Mouse (Mus musculus) midbrain, embryonic 10.5 days (tissue): ENCODE measurements at regions not wholly inside any gene's neighbourhood (a gene's known extent, or its start where the extent isn't known, plus 50 kb on each side); places are given as distances from the start of the nearest gene placed in this dataset.

Source experiments
- DNase-seq: peaks from one replicate; pipeline ENCODE4 v3.0.0-alpha.2; 2017; ENCODE audit warnings: low spot score
- H3K27ac ChIP-seq: fragments of 300-500 bp; sonication (generic); replicated peaks from 2 replicates; pipeline ENCODE4 v1.5.1; 2016; ENCODE audit warnings: mild to moderate bottlenecking
- H3K27me3 ChIP-seq: fragments of 300-500 bp; sonication (generic); 2 replicates; pipeline ENCODE4 v1.6.1; 2016; ENCODE audit warnings: low read depth, mild to moderate bottlenecking; ENCODE audit not compliant: poor library complexity, severe bottlenecking
- H3K36me3 ChIP-seq: fragments of 300-500 bp; sonication (generic); 2 replicates; pipeline ENCODE4 v1.6.1; 2016; ENCODE audit warnings: mild to moderate bottlenecking, moderate library complexity
- H3K4me1 ChIP-seq: fragments of 300-500 bp; sonication (generic); 2 replicates; pipeline ENCODE4 v1.6.1; 2016
- H3K4me3 ChIP-seq: fragments of 300-500 bp; sonication (generic); 2 replicates; pipeline ENCODE4 v1.5.1; 2016; ENCODE audit warnings: mild to moderate bottlenecking, moderate library complexity
- H3K9me3 ChIP-seq: fragments of 300-500 bp; sonication (generic); replicated peaks from 2 replicates; pipeline ENCODE4 v1.6.1; 2016; ENCODE audit warnings: mild to moderate bottlenecking
- WGBS: fragments of 180-500 bp; shearing (Covaris S2); methylation state at CpG from one replicate; pipeline ENCODE4 v1.1.7; 2016; 5-methylcytosine and 5-hydroxymethylcytosine counted together

GRCm38 (mm10) chr11:22601977-22602376, 90.1 kb downstream of the Tmem17 start:
- 23% methylated on average over 3 of the region's 3 CpGs for WGBS

DNA sequence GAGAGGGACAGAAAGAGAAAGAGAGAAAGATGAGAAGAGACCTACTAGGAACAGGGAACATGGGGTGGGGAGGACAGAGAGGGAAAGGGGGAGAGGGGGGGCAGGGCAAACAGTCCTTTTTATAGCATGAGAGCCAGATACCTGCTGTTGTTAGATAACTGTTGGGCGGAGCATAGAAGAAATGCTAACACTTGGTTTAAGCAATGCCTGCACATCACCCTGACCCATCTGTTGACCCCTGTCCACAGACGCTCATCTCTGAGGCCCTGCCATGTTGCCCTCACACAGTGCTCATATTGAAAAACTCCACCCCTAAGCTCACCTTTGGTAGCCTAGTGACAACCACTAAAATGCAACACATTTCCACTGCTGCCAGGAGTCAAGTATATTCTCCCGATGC, 90.7 kb downstream of the Tmem17 start:
- WGBS = 86% methylated on average over 3 of the region's 3 CpGs
- Histone ChIP-seq H3K9me3 (no peaks in the 10 kb centered on the region), H3K4me3 (no peak overlapping the region), H3K27me3 (no peaks in the 10 kb centered on the region), H3K4me1 (no peaks in the 10 kb centered on the region), H3K36me3 (no peaks in the 10 kb centered on the region), H3K27ac (no peak overlapping the region)
- no peak for DNase-seq

More at GRCm38 (mm10) chr11:22601977-22602376, 90.1 kb downstream of the Tmem17 start:
- Histone ChIP-seq H3K27ac (no peak overlapping the region), H3K9me3 (no peaks in the 10 kb centered on the region), H3K36me3 (no peaks in the 10 kb centered on the region), H3K27me3 (no peaks in the 10 kb centered on the region), H3K4me1 (no peaks in the 10 kb centered on the region), H3K4me3 (no peak overlapping the region)
- no peak for DNase-seq

DNA sequence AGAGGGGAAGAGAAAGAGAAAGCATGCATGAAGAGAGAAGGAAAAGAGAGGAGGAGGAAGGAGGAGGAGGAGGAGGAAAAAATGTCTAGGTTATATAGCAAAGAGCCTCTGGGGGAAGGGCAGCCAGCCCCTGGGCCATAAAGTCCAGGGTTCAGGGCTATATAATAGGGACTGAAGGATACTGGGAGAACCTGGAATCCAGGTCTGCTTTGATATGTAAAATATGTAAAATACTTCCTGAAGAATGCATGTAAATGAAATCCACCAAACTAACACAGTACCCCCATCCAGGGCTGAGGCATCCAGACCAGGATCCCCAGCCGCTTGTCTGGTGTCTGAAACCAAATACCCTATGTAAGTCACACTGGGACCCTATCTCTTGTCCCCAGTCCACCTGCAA, 91.5 kb downstream of the Tmem17 start:
- no peaks in the 10 kb centered on the region for H3K4me1 ChIP-seq
- no peaks in the 10 kb centered on the region for H3K9me3 ChIP-seq
- no peak for DNase-seq
- H3K27me3 ChIP-seq = no peaks in the 10 kb centered on the region
- 78% methylated on average over 1 of the region's 1 CpGs for WGBS
- no peak overlapping the region for H3K27ac ChIP-seq
- H3K36me3 ChIP-seq = no peaks in the 10 kb centered on the region
- no peak overlapping the region for H3K4me3 ChIP-seq

GRCm38 (mm10) chr11:22606380-22606779, 94.5 kb downstream of the Tmem17 start:
- no peak for DNase-seq
- no peaks in the 10 kb centered on the region for H3K9me3 ChIP-seq
- H3K27me3 ChIP-seq = no peaks in the 10 kb centered on the region
- H3K4me3 ChIP-seq = no peak overlapping the region
- no peaks in the 10 kb centered on the region for H3K36me3 ChIP-seq
- H3K4me1 ChIP-seq = peaks cover 15% of the 10 kb centered on the region
- 64% methylated on average over 4 of the region's 4 CpGs for WGBS
- no peak overlapping the region for H3K27ac ChIP-seq

GRCm38 (mm10) chr11:22607645-22608044, 95.8 kb downstream of the Tmem17 start:
- H3K4me3 ChIP-seq = no peak overlapping the region
- peaks cover 16% of the 10 kb centered on the region for H3K4me1 ChIP-seq
- no peaks in the 10 kb centered on the region for H3K36me3 ChIP-seq
- no peak for DNase-seq
- H3K27me3 ChIP-seq = no peaks in the 10 kb centered on the region
- no peaks in the 10 kb centered on the region for H3K9me3 ChIP-seq
- WGBS = 82% methylated on average over 5 of the region's 5 CpGs
- no peak overlapping the region for H3K27ac ChIP-seq

- Histone ChIP-seq H3K27ac (no peak overlapping the region), H3K27me3 (no peaks in the 10 kb centered on the region), H3K9me3 (0 out of 2 replicates have a peak, but pooled peaks cover 2% of the 10 kb centered on the region)
Measured at GRCm38 (mm10) chr11:22608945-22609344, 97.1 kb downstream of the Tmem17 start.

GRCm38 (mm10) chr11:22610433-22611101, 98.7 kb downstream of the Tmem17 start:
- Histone ChIP-seq H3K4me1 (peaks cover 16% of the 10 kb centered on the region), H3K27me3 (no peaks in the 10 kb centered on the region), H3K9me3 (0 out of 2 replicates have a peak, but pooled peaks cover 2% of the 10 kb centered on the region), H3K36me3 (no peaks in the 10 kb centered on the region), H3K4me3 (peak overlapping the region; percentile 23; the same call in 1 of the 2 replicates), H3K27ac (peak overlapping the region; percentile 24; the same call in 1 of the 2 replicates)
- WGBS = 7% methylated on average over 12 of the region's 12 CpGs
- peak; percentile 21 for DNase-seq

More at GRCm38 (mm10) chr11:22608945-22609344, 97.1 kb downstream of the Tmem17 start:
- no peaks in the 10 kb centered on the region for H3K36me3 ChIP-seq
- no peak overlapping the region for H3K4me3 ChIP-seq
- peaks cover 16% of the 10 kb centered on the region for H3K4me1 ChIP-seq
- DNase-seq = no peak

DNA sequence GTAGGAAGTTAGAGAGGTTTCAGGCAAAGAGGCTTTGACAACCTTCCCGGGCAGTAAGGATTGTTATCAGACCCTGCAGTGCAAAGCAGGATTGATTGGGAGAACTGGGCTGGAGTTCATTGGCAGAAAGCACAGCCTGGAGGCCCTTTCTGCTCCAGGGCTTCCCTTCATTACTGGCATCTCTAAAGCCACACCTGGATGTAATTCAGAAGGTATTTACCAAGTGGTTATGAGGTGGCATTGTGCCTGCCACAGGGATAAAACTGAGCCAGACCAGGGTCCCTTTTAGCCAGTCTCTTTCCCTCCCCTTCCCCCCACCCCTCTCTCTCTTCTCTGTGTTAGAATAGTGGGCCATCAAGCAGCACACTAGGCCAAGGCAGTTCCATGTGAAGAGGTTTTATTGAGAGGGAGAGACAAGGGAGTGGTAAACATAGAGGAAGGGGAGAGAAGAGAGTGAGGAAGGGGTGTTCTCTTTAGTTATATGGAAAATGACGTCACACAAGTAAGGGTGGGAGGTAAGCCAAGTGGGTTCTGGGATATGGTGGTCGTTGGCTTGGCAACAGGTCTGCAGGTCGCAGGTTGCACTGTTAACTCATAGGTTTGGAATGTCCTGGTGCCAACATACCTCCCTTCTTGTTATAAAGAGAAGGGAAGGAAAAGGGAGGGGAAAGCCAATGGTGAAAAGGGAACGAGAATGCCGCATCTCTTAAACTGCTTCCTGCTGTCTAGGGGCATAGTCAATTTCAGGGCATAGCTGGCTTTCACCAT, 99.4 kb downstream of the Tmem17 start:
- Histone ChIP-seq H3K36me3 (no peaks in the 10 kb centered on the region), H3K9me3 (0 out of 2 replicates have a peak, but pooled peaks cover 2% of the 10 kb centered on the region), H3K4me1 (peaks cover 16% of the 10 kb centered on the region), H3K27me3 (no peaks in the 10 kb centered on the region), H3K27ac (peak overlapping the region; percentile 24; the same call in 1 of the 2 replicates), H3K4me3 (no peak overlapping the region)
- WGBS = 65% methylated on average over 6 of the region's 6 CpGs
- DNase-seq = no peak

DNA sequence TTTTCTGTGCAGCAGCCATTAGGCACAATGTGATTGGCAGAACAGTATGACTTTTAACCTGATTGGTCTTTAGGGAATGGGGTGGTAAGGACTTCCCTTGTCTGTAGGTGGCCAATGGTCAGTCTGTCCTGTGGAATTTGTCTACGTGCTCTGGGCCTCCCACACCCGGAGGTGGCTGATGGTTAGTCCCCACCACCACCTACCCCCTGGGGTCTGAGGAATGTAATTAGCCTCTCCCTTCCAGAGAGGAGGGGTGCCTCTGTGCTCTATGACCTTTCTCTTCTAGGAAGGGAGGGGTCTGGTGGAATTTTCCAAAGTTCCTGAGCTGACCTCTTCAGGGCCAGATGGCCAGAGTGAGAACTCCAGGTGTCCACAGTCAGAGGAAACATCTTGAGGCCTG, 101.6 kb downstream of the Tmem17 start:
- H3K36me3 ChIP-seq = no peaks in the 10 kb centered on the region
- H3K27ac ChIP-seq = no peak overlapping the region
- H3K27me3 ChIP-seq = no peaks in the 10 kb centered on the region; the same call in 1 of the 2 replicates

DNA sequence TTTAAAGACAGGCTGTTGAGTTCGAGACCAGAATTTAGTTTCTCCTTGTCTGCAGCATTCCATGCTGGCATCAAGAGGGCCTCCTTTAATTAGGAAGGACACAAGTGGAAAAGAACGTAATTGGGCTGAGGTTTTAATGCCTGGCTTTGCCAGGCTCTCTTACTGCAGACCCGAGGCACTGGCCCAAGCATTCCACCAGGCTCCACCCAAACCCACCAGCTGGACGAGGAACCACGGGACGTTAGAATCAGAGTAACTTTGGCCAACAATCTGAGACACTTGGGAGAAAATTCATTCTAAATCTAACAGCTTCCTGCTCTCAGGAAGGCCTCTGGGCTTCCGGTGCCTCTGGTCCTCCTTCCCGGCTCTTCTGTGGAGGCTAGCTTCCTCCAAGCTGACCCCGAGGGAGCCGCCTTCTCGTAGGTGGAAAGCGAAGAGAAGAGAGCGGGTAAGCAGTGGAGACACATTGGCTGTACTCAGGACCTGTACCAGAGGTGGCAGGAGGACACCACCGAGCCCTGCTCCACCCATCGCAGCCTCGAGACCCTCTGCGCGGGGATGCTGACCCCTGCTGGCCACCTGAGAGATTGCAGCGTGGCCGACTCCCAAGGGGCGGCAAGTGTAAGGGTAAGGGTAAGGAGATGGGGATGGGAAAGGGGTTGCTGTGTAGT, 105.5 kb downstream of the Tmem17 start:
- H3K9me3 ChIP-seq = 0 out of 2 replicates have a peak, but pooled peaks cover 2% of the 10 kb centered on the region
- peak; percentile 88 for DNase-seq
- peak overlapping the region; percentile 79 for H3K27ac ChIP-seq
- H3K27me3 ChIP-seq = no peaks in the 10 kb centered on the region; the same call in 1 of the 2 replicates
- H3K4me3 ChIP-seq = peak overlapping the region; percentile 44
- WGBS = 17% methylated on average over 21 of the region's 21 CpGs
- peaks cover 7% of the 10 kb centered on the region for H3K4me1 ChIP-seq
- no peaks in the 10 kb centered on the region for H3K36me3 ChIP-seq

More for the DNA sequence above, 101.6 kb downstream of the Tmem17 start:
- 77% methylated on average over 2 of the region's 2 CpGs for WGBS
- H3K4me1 ChIP-seq = peaks cover 23% of the 10 kb centered on the region
- 0 out of 2 replicates have a peak, but pooled peaks cover 2% of the 10 kb centered on the region for H3K9me3 ChIP-seq
- DNase-seq = no peak
- H3K4me3 ChIP-seq = no peak overlapping the region

- no peak for DNase-seq
- Histone ChIP-seq H3K4me1 (peaks cover 7% of the 10 kb centered on the region), H3K9me3 (no peaks in the 10 kb centered on the region), H3K27me3 (no peaks in the 10 kb centered on the region; the same call in 1 of the 2 replicates), H3K36me3 (no peaks in the 10 kb centered on the region), H3K27ac (no peak overlapping the region), H3K4me3 (no peak overlapping the region)
- WGBS = 73% methylated on average over 8 of the region's 8 CpGs
Measured at GRCm38 (mm10) chr11:22620912-22621705, 109.2 kb downstream of the Tmem17 start.

DNA sequence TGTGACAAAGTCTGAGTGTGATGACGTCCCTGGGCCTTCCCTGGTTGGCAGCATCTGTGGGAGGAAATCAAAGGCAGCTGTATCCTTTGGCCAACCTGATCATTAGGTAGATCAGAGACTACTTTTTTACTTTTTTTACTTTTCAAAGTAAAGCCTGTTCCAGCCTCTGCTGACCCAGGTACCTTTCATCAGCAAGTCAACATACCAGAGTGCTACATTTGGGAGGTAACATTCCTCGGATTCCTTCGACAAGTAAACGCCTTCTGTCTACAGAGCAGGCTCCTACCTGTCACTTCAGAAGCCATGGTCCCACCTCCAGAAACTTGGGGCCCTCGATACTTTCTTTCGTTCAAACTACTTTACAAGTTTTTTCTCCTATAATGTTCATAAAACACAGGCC, 110.0 kb downstream of the Tmem17 start:
- Histone ChIP-seq H3K4me1 (peaks cover 7% of the 10 kb centered on the region), H3K36me3 (no peaks in the 10 kb centered on the region), H3K9me3 (no peaks in the 10 kb centered on the region), H3K27me3 (no peaks in the 10 kb centered on the region; the same call in 1 of the 2 replicates), H3K4me3 (no peak overlapping the region), H3K27ac (no peak overlapping the region)
- DNase-seq = no peak
- WGBS = 77% methylated on average over 6 of the region's 6 CpGs
